Comparison of ENCODE assay signal across 26 mouse cellular contexts in genomic region chr19:37615039-37615630, GRCm38 (mm10).
DNase-seq lines count a peak whose midpoint lies in the region; ATAC-seq lines count a peak whose summit lies in the region.
"Had no signal": no experiment of that assay in that cellular context is flagged by ENCODE, and none has a peak within 500 bp of the region (broad histone marks: within the 10 kb centered on the region; RNA-seq: fewer than 3 reads in every experiment).

No protein-coding gene starts in this region.

- H3K4me3 ChIP-seq in heart, embryonic 11.5 days (ENCODE audit: low read depth, low read length): no peak overlapping the region
- H3K4me3 ChIP-seq in liver, embryonic 11.5 days (ENCODE audit: low read depth, low read length): no peak overlapping the region
- H3K4me3 ChIP-seq: gastrocnemius, adult 2 months; hindbrain, embryonic 12.5 days; intestine, embryonic 15.5 days; liver, embryonic 15.5 days; midbrain, embryonic 13.5 days; stomach, embryonic 15.5 days had no signal

- H3K36me3 ChIP-seq in heart, embryonic 11.5 days (ENCODE audit: control insufficient read depth, insufficient read depth, low read length): no peaks in the 10 kb centered on the region; the same call in 1 of the 2 replicates
- H3K36me3 ChIP-seq in liver, embryonic 11.5 days (ENCODE audit: control insufficient read depth, insufficient read depth, low read length): peaks cover 6% of the 10 kb centered on the region
- H3K36me3 ChIP-seq: hindbrain, embryonic 12.5 days; intestine, embryonic 15.5 days; stomach, embryonic 15.5 days had no signal

- H3K9me3 ChIP-seq in heart, embryonic 11.5 days (replicated peaks; ENCODE audit: control insufficient read depth, low read length): no peaks in the 10 kb centered on the region
- no peaks in the 10 kb centered on the region for H3K9me3 ChIP-seq in liver, embryonic 11.5 days (ENCODE audit: control insufficient read depth, low read length)
- H3K9me3 ChIP-seq: hindbrain, embryonic 12.5 days; intestine, embryonic 15.5 days; liver, embryonic 15.5 days; midbrain, embryonic 13.5 days; stomach, embryonic 15.5 days had no signal

- H3K27me3 ChIP-seq in heart, embryonic 11.5 days (ENCODE audit: control insufficient read depth, insufficient read depth, low read length): no peaks in the 10 kb centered on the region
- H3K27me3 ChIP-seq in liver, embryonic 11.5 days (replicated peaks; ENCODE audit: control insufficient read depth, insufficient read depth, low read length): no peaks in the 10 kb centered on the region
- H3K27me3 ChIP-seq: hindbrain, embryonic 12.5 days; intestine, embryonic 15.5 days; liver, embryonic 15.5 days; midbrain, embryonic 13.5 days; stomach, embryonic 15.5 days had no signal

- peak; percentile 3 for DNase-seq in heart, adult 8-10 months (ENCODE audit: low spot score)
- peak; percentile 30 for DNase-seq in layer of hippocampus, adult 11-12 months (ENCODE audit: low spot score)
- DNase-seq in layer of hippocampus, postnatal 25 days (ENCODE audit: extremely low spot score in 1 of 2, low spot score in 1 of 2): no peak
- DNase-seq in ZHBTc4 (ENCODE audit: low read depth, low spot score): peak; percentile 19
- DNase-seq in layer of hippocampus, postnatal 36 days: peak; percentile 13 to 27
- no peak for DNase-seq in liver, embryonic 11.5 days (ENCODE audit: low spot score)
- DNase-seq: adrenal gland, adult 2 months; adrenal gland, postnatal 36 days; cerebellum, adult 2 months; cerebellum, postnatal 14 days; gastrocnemius, adult 2 months; gastrocnemius, postnatal 36 days; kidney, adult 2 months; kidney, postnatal 36 days; liver; lung, embryonic 14.5 days; lung, postnatal 14 days; right cerebral cortex, postnatal 14 days had no signal

- H3K4me2 ChIP-seq in heart, embryonic 11.5 days: no peak overlapping the region
- no peak overlapping the region for H3K4me2 ChIP-seq in liver, embryonic 11.5 days
- H3K4me2 ChIP-seq: hindbrain, embryonic 12.5 days; intestine, embryonic 15.5 days; liver, embryonic 15.5 days; lung, embryonic 14.5 days; midbrain, embryonic 13.5 days; stomach, embryonic 15.5 days had no signal

- H3K9ac ChIP-seq in heart, embryonic 11.5 days (ENCODE audit: low read depth, low read length): no peak overlapping the region
- H3K9ac ChIP-seq in liver, embryonic 11.5 days (ENCODE audit: low read depth, low read length): no peak overlapping the region
- H3K9ac ChIP-seq: hindbrain, embryonic 12.5 days; intestine, embryonic 15.5 days; liver, embryonic 15.5 days; lung, embryonic 14.5 days; midbrain, embryonic 13.5 days; stomach, embryonic 15.5 days had no signal

- WGBS in heart, embryonic 11.5 days (ENCODE audit: insufficient replicate concordance): 60% methylated on average over 4 of the region's 4 CpGs
- 88% methylated on average over 4 of the region's 4 CpGs for WGBS in liver, embryonic 11.5 days

- no peak for ATAC-seq in heart, embryonic 11.5 days (replicated peaks; ENCODE audit: insufficient number of reproducible peaks, low FRiP score, low TSS enrichment)
- ATAC-seq in liver, embryonic 11.5 days (replicated peaks; ENCODE audit: low FRiP score): no peak
- ATAC-seq: forebrain, embryonic 14.5 days; hindbrain, postnatal 0 days; intestine, embryonic 15.5 days; midbrain, embryonic 13.5 days had no signal

- H3K4me1 ChIP-seq in heart, embryonic 11.5 days (ENCODE audit: control insufficient read depth, insufficient read depth, low read length): no peaks in the 10 kb centered on the region; the same call in 1 of the 2 replicates
- no peaks in the 10 kb centered on the region for H3K4me1 ChIP-seq in liver, embryonic 11.5 days (replicated peaks; ENCODE audit: control insufficient read depth, insufficient read depth, low read length)
- H3K4me1 ChIP-seq: hindbrain, embryonic 12.5 days; intestine, embryonic 15.5 days; liver, embryonic 15.5 days; midbrain, embryonic 13.5 days; stomach, embryonic 15.5 days had no signal

- no peak overlapping the region for H3K27ac ChIP-seq in heart, embryonic 11.5 days (ENCODE audit: low read depth, low read length)
- H3K27ac ChIP-seq in liver, embryonic 11.5 days (ENCODE audit: low read depth, low read length): no peak overlapping the region
- H3K27ac ChIP-seq: gastrocnemius, adult 2 months; hindbrain, embryonic 12.5 days; hindbrain, postnatal 0 days; intestine, embryonic 15.5 days; liver, embryonic 15.5 days; midbrain, embryonic 13.5 days; stomach, embryonic 15.5 days had no signal

Comparison
In these comparisons a context has a peak if more than half of its experiments do, and no peak if none do; other contexts are left out.
1. DNase-seq: peak in heart, adult 8-10 months (single experiment), layer of hippocampus, adult 11-12 months (single experiment), ZHBTc4 (single experiment) and layer of hippocampus, postnatal 36 days (2 of 2); none in layer of hippocampus, postnatal 25 days (0 of 2) and liver, embryonic 11.5 days (single experiment).